Mouse (Mus musculus): ENCODE measurements around the gene Ift74.
"Not testable (repeated sequence)": the region's sequence is repeated elsewhere in the genome, so short reads cannot be mapped to it uniquely, and the experiment has no call there.

Gene Ift74

GRCm38 (mm10) chr4:94613972-94614626 is at the start of gene Ift74:
Gene Ift74 (plus strand): TSS chr4:94614491.
- peak; percentile 93 for DNase-seq (ENCODE audit: extremely low read depth, insufficient read length, low spot score)

GRCm38 (mm10) chr4:94572677-94573076 is 41.6 kb upstream of the Ift74 start:
- no peak for DNase-seq (ENCODE audit: extremely low read depth, insufficient read length, low spot score)

DNA sequence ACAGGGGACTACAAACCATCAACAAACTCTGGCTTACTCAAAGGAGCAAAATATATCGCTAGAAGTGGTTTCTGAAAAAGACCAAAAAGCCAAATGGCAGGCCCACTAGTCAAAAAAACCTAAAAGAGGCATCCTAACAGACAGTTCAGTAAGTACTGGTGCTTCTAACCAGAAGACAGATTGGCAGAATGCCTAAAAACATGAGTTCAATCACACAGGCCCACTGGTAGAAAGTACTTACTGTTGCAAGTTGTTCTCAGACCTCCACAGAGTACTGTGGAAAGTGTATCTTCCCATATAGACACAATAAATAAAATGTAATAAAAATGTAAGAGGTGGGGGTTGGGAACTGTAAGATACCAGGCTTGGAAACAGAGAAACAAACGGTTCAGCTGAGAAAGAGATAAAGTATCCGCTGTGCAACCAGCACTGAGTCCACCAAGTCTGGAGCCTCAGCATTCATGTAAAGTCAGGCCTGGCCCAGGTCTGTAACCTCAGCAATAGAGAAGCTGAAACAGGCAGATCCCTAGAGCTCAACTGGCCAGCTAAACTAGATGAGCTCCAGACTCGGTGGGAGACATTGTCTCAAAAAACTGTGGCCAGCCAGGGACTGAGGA is 22.4 kb upstream of the Ift74 start:
- no peak for DNase-seq (ENCODE audit: extremely low read depth, insufficient read length, low spot score)

- DNase-seq (ENCODE audit: extremely low read depth, insufficient read length, low spot score), result no peak
These were observed 21.6 kb upstream of the Ift74 start for GRCm38 (mm10) chr4:94592709-94593108.

DNA sequence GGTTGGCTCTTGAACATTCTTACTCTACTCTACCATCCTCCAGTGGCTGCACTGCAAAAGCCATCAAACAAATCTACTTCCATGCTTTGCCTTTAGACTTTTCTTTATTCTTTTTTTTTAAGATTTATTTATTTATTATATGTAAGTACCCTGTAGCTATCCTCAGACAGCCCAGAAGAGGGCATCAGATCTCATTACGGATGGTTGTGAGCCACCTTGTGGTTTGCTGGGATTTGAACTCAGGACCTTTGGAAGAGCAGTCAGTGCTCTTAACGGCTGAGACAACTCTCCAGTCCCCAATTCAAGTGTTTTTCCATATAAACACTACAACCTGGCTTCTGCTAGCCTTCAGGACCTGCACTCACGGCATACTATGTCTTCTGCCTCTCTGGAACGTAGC is 12.9 kb upstream of the Ift74 start:
- peak; percentile 27 for DNase-seq (ENCODE audit: extremely low read depth, insufficient read length, low spot score)

- no peak for DNase-seq (ENCODE audit: extremely low read depth, insufficient read length, low spot score)
These were observed 11.7 kb upstream of the Ift74 start for GRCm38 (mm10) chr4:94602496-94603030.

- DNase-seq (ENCODE audit: extremely low read depth, insufficient read length, low spot score), result peak; percentile 93
These were observed 11.2 kb upstream of the Ift74 start, which contains the start of gene Plaa for GRCm38 (mm10) chr4:94603031-94603629. Gene Plaa (minus strand): TSS chr4:94603244.

GRCm38 (mm10) chr4:94604452-94605019 is 9.8 kb upstream of the Ift74 start:
- no peak for DNase-seq (ENCODE audit: extremely low read depth, insufficient read length, low spot score)

GRCm38 (mm10) chr4:94605591-94605990 is 8.7 kb upstream of the Ift74 start:
- DNase-seq (ENCODE audit: extremely low read depth, insufficient read length, low spot score), result no peak

DNA sequence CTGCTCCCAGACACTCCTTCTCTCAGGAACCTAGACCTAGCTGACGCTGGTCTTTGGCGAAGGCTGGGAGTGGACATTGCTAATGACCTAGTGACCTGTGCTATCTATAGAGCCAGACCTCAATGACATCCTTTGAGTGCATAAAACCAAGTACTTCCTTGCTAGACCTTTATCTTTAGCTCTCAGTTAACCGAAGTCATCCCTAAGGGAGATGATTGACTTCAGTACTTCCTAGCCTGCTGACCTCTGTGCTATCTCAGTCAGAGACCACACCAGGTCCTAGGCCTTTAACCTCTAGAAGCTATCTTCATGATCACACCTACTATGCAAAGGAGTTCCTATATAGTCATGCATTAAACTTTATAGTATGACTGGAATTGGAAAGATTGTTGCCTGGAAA is 4.0 kb upstream of the Ift74 start:
- no peak for DNase-seq (ENCODE audit: extremely low read depth, insufficient read length, low spot score)

GRCm38 (mm10) chr4:94614627-94615006 is 326 bp downstream of the Ift74 start:
- no peak for DNase-seq (ENCODE audit: extremely low read depth, insufficient read length, low spot score)

DNA sequence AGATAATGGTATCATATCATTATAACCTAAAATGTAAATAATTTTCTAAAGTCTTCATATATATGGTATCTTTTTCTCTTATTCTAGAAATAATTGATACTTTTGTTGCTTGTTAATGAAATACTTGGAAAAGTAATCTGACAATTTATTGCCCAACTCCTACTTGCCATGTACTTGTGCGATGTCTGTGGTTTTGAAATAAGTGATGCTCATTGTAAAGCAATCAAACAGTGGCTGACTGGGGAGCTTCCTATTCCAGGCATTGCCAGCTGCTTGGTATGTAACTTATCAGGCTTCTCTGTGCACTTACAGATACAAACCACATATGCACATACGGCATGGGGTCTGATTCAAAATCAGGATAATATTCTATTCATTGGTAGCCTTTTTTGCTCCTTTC is 5.8 kb downstream of the Ift74 start:
- no peak for DNase-seq (ENCODE audit: extremely low read depth, insufficient read length, low spot score)

- no peak for DNase-seq (ENCODE audit: extremely low read depth, insufficient read length, low spot score)
These were observed 28.9 kb downstream of the Ift74 start for GRCm38 (mm10) chr4:94643141-94643540.

DNA sequence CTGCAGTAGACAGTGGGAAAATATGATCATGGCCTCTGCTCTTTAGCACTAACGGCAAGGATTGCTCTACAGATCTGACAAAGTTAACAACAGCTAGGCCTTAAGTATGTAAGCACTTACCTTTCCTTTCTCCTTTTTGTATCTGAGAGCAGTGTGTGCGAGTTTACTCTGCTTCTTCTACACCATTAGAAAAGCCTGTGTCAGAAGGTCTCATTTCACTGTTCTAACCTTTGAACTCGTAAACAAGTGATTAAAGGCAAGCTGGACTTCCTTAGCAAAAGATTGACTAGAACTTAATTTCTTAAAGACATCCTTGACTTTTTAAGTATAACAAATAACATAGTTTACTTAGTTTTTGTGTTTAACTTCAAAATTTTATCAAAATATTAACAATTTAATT is 35.6 kb downstream of the Ift74 start, which contains the start of gene Lrrc19:
Gene Lrrc19 (minus strand): TSS at position 225 of the 400 bp plus-strand sequence.
- DNase-seq (ENCODE audit: extremely low read depth, insufficient read length, low spot score), result no peak

DNA sequence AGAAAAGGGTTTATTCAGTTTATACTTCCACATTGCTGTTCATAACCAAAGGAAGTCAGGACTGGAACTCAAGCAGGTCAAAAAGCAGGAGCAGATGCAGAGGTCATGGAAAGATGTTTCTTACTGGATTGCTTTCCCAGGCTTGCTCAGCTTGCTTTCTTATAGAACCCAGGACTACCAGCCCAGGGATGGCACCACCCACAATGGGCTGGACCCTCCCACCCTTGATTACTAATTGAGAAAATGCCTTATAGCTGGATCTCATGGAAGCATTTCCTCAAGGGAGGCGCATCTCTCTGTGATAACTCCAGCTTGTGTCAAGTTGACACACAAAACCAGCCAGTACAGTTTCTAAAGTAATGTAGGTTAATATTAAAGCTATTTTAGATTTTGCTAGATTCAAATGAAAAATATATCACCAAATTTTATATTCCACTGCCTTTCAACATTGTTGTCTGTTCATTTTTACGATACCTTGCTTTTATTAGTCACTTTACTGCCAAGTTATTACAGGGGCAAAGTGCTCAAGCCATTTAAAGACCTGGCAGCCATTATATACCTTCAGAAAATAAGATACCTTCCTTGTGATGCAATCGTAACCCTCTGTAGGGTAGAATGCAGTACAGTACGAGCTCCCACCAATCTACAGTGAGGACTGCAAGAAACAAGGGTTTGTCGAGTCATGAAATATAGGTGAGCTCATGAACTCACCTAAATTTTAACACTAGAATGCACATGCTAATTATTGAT is 36.3 kb downstream of the Ift74 start:
- not testable (repeated sequence) for DNase-seq (ENCODE audit: extremely low read depth, insufficient read length, low spot score)

GRCm38 (mm10) chr4:94669718-94670117 is 55.4 kb downstream of the Ift74 start:
- DNase-seq (ENCODE audit: extremely low read depth, insufficient read length, low spot score), result no peak

- no peak for DNase-seq (ENCODE audit: extremely low read depth, insufficient read length, low spot score)
These were observed 66.4 kb downstream of the Ift74 start for GRCm38 (mm10) chr4:94680662-94681061.

GRCm38 (mm10) chr4:94681181-94681580 is 66.9 kb downstream of the Ift74 start:
- DNase-seq (ENCODE audit: extremely low read depth, insufficient read length, low spot score), result no peak

- no peak for DNase-seq (ENCODE audit: extremely low read depth, insufficient read length, low spot score)
These were observed 67.7 kb downstream of the Ift74 start for GRCm38 (mm10) chr4:94682029-94682428.

DNA sequence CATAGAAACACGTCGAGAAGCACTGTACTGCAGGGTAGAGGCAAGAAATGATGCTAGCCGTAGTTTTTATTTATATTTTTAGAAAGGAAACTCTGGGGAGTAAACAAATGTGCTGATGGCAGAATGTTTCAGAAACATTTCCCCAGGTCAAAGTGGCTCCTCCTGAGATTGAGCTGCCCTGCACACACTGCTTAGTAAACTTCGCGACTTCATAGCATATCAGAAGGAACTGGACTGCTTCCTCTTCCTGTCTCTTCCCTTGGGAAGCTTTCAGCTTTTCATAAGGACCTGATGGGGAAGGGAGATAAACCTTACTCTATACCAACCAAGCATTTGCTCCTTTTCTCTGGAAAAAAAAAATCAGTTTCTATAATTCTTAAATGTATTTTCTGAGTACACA is 69.0 kb downstream of the Ift74 start:
- no peak for DNase-seq (ENCODE audit: extremely low read depth, insufficient read length, low spot score)

- not testable (repeated sequence) for DNase-seq (ENCODE audit: extremely low read depth, insufficient read length, low spot score)
These were observed 75.5 kb downstream of the Ift74 start for GRCm38 (mm10) chr4:94689804-94690203.
